Mouse (Mus musculus): ENCODE data around the gene Slc39a9.

GRCm38 (mm10) chr12:80646377-80646776, 2.7 kb downstream of the Slc39a9 start:
- TF ChIP-seq POLR2A (IDR thresholded peaks at IDR 0.05; ENCODE audit: low read depth, low read length) (no peak), CTCF (IDR thresholded peaks at IDR 0.05; ENCODE audit: borderline replicate concordance, insufficient read depth, low read length) (no peak)
